Mouse (Mus musculus) bone marrow macrophage, adult 2 months (primary cell): Measurements from ENCODE around the gene Gm20388. TPM values are rescaled to one million over a fixed set of nuclear protein-coding genes. Genes with fewer than 3 reads are reported as not detected.

Experiments used
- H3K27ac ChIP-seq: 2 replicates; pipeline ENCODE4 v1.5.1; 2012; ENCODE audit warnings: low read depth, low read length; ENCODE audit not compliant: insufficient read depth
- H3K4me1 ChIP-seq: 2 replicates; pipeline ENCODE4 v1.6.1; 2012; ENCODE audit warnings: low read length; ENCODE audit not compliant: control insufficient read depth, insufficient read depth
- H3K4me3 ChIP-seq: 2 replicates; pipeline ENCODE4 v1.5.1; 2012; ENCODE audit warnings: mild to moderate bottlenecking, low read length, moderate library complexity; ENCODE audit not compliant: insufficient read depth
- CTCF ChIP-seq: IDR thresholded peaks from 2 replicates; pipeline ENCODE4 v1.5.1; 2012; ENCODE audit warnings: low read depth, mild to moderate bottlenecking, low read length, moderate library complexity
- POLR2A ChIP-seq: IDR thresholded peaks from 2 replicates; pipeline ENCODE4 v1.6.1; 2012; ENCODE audit warnings: mild to moderate bottlenecking, low read depth, low read length, borderline replicate concordance
- polyA plus RNA-seq: library from polyadenylated mRNA; stranded (reverse); fragments of >200 nt; gene quantifications from 2 replicates; pipeline ENCODE4 v1.2.4, GENCODE M21; 2012; ENCODE audit not compliant: missing spikeins, insufficient read depth, insufficient read length

The Gm20388 gene
- polyA plus RNA-seq, 1 experiment, result 32.7 TPM

DNA sequence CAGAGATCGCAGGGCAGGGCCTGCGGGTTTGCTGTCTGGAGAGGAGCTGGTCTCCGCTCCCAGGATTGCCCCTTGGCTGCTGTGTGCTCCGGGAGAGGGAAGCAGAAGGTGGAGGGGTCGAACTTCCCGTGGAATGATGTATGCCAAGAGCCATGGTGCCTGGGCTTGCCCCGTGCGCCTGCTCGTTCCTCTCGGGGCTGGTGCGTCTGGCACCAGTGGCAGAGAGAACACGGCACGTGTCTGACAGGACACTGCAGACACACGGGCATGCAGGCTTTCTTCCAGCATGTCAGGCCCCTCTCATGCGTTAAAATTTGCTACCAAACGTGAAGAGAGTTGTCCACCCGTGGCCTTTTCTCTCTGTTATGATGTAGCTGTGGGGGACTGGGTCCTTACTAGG lies 4401.1 kb downstream of the Gm20388 start:
- H3K4me1 ChIP-seq, result no peaks in the 10 kb centered on the region
- no peak overlapping the region for H3K27ac ChIP-seq
- no peak for TF ChIP-seq POLR2A
- no peak overlapping the region for H3K4me3 ChIP-seq

DNA sequence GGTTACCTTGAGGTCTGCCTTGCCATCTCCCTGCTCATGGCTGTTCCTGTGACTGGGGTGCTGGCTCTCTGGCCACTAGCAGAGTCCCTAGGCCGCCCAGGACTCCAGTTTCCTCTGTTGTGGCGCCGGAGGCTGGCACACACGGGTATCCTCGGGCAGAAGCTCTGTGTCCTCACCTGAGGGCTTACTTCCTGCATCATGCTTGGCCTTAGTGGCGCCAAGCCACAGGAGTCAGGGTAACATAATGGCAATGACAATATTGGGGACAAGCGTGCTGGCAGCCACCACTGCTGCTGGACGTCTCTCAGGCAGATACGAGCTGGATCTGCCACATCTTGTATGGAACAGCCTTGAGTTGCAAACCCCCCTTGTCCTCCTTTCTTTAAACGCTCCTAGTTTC lies 4401.6 kb downstream of the Gm20388 start:
- no peak overlapping the region for H3K4me3 ChIP-seq
- no peaks in the 10 kb centered on the region for H3K4me1 ChIP-seq
- H3K27ac ChIP-seq, result no peak overlapping the region
- TF ChIP-seq CTCF, result no peak
- no peak for TF ChIP-seq POLR2A

DNA sequence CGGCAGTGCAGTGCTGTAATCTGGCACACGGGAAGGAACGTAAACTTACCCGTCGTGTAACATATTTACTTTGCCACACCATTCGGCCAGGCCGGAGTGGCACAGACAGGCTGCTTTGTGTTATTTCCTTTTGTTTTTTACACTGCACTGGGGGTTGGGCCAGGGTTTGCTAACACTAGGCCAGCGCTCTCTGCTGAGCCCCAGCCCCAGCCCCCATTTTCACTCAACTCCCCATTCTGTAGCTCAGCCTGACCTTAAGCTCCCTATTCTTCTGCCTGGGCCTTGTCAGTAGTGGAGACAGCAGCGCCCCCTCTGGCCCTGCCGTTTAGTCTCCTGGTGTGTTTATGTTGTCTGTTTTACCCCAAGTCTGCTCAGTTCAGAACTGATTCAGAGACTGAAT lies 4404.2 kb downstream of the Gm20388 start:
- Histone ChIP-seq H3K4me3 (no peak overlapping the region), H3K27ac (no peak overlapping the region), H3K4me1 (no peaks in the 10 kb centered on the region)
- TF ChIP-seq CTCF (no peak), POLR2A (no peak)

DNA sequence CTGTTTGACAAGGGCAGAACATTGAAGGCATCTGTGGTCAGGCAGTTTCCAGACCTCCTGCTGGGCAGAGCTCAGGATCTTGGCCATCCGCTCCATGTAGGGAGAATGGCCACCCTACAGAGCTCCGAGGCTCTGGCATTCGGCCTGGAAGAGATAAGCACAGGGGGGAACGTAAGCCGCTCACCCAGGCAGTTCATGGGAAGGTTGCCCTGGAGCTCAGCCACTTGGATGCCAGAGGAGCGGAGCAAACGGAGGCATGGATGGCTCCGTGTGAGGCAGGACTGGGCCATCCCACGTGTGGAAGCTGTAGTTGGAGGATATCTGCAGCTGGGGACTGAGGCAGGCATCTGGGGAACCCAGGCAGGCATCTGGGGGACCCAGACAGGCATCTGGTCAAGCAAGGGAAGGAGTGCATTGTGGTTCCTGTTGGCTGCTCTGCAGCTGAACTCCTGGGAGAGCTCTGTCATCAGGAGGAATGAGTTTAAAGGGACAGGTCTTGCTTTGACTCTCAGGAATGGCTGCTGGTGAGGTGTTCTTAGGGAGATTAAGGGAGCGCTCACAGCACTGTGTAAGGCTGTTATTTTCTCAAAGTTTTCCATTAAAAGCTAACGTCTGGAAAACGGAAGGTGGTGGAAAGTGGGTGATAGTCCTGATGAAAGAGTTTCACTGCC lies 4406.0 kb downstream of the Gm20388 start:
- Histone ChIP-seq H3K27ac (no peak overlapping the region), H3K4me1 (no peaks in the 10 kb centered on the region), H3K4me3 (no peak overlapping the region)
- TF ChIP-seq POLR2A (no peak), CTCF (no peak)

DNA sequence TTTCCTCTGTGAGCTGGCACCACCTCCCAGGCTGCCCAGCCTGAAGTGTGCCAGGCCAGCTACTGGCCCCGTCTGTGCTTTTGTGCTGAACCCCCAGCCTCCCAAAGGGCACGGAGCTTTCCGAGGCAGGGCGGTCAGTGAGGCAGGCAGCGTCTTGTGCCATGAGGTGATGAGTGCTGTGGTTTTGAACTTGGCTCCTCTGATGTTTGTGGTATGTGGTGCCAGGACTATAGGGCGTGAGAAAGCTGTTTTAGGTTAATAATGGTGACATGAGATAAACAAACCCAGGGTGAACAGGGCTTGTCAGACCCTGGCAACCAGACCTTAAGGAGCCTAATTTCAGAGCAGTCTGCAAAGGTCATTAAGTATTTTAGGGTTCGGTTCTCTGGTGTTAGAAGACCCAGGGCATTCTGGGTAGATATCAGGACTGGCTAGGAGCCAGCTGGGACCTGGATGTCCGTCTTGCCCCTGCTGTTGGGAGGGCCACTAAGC lies 4406.6 kb downstream of the Gm20388 start:
- no peak for TF ChIP-seq POLR2A
- no peak for TF ChIP-seq CTCF
- H3K4me3 ChIP-seq, result no peak overlapping the region
- no peaks in the 10 kb centered on the region for H3K4me1 ChIP-seq
- no peak overlapping the region for H3K27ac ChIP-seq

DNA sequence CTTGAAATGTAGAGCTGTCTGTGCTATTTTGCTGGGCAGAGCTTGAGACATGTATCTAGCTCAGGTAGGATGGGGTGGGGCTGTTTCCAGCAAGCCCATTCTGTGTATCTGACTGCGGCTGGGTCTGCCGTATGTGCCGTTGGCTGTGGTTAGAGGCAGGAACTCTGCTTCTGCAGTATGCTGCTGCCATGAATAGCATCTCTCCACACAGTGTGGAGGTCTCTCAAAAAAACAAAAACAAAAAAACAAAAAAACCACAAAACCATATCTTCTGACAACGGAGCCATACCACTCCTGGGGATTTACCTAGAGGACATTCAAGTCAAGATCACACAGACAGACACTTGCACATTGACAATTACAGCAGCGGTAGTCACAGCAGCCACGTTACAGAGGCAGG lies 4407.2 kb downstream of the Gm20388 start:
- H3K4me1 ChIP-seq, result no peaks in the 10 kb centered on the region

DNA sequence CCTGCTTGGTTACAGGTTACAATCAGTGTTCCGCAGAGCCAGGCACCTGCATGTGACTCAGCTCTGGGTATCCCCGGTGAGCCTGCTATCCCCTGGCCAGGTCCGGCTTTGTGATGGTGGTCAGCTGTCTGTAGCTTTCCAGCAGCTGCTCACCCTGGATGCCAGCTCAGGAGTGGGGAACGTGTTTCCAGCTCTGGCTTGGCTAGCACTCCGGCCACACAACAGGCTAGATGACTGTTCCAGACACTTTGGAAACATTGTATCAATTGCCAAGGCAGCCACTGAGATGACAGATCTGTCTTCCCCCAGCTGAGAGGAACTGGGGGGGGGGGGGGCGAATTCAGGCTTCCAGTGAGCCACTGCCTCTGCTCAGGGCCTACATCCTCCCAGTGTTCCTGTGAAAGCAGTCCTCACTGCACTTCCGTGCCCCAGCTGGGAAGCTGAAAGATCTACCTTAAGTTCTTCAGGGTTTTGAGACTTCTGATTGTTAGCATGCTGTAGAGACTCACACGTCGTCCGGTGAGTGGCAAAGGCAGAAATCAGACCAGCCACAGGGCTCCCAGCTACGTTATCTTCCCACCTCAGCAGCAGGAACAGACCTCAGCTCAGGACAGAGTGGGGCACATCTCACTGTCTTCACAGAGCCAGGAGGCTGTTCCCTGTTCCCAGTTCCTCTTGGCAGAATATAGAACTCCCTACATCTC lies 4408.1 kb downstream of the Gm20388 start:
- H3K27ac ChIP-seq, result no peak overlapping the region
- no peaks in the 10 kb centered on the region for H3K4me1 ChIP-seq
- no peak overlapping the region for H3K4me3 ChIP-seq
- TF ChIP-seq CTCF (no peak), POLR2A (no peak)

More for the DNA sequence above, 4407.2 kb downstream of the Gm20388 start:
- TF ChIP-seq POLR2A, result no peak
- no peak for TF ChIP-seq CTCF
- H3K27ac ChIP-seq, result no peak overlapping the region
- no peak overlapping the region for H3K4me3 ChIP-seq

DNA sequence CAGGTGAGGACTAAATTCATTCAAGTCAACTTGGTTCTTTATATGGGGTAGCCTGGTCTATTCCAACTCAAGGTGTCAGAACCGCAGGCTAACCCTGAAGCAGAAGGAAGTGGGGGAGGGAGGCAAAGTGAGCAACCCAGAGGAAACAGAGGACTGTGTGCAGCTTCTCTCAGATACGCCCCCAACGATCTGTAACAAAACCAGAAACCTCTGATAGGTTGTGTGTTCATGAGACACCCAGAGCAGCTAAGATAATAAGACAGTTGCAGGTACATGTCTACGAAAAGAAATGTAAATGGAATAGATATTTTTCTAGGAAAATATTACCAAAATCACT lies 4408.6 kb downstream of the Gm20388 start:
- TF ChIP-seq CTCF (no peak), POLR2A (no peak)
- no peak overlapping the region for H3K4me3 ChIP-seq
- H3K4me1 ChIP-seq, result no peaks in the 10 kb centered on the region
- no peak overlapping the region for H3K27ac ChIP-seq

DNA sequence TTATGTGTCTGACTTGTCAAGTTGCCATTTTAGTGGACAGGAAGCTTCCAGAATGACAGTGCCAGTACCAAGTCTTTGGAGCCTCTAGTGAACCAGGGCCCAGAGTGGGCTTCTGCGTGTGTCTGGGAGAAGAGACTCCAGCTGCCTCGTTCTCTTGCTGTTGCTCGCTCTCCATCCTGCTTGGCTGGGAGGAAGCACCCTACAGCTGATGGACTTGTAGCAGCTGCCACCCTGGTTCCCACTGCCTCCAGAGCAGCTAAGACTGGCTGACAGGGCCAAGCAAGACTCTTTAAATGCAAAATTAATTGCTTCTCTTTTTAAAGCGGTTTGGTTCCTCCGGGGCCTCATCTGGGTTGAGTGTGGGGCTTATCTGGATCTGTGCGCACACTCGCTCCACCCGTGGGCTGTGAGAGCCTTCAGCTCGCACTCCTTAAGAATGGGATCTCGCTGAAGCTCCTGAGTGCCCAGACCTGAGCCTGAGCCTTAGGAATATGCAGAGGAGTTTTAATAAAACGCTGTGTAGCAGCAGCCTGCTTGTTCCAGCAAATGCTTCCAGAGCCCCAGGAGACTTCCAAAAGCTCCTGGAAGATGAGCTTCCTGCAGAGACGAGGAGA lies 4410.7 kb downstream of the Gm20388 start:
- no peak for TF ChIP-seq POLR2A
- TF ChIP-seq CTCF, result no peak

DNA sequence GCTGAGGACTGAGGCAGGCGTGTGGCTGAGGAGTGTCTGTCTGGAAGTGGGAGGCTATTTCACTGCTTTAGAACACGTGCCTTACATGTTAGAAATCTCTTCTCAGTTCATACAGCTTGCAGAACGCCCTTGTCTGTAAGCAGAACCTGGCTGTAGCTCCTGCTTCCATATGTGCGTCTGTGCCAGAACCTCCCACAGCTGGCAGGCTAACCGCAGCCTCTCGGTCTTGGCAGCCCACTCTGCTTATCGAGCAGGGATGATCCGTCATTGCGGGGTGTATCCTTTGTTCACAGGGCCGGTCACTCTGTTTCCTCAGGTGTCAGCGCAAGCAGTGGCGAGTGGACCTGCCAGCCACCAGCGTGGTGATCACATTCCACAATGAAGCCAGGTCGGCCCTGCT lies 4412.7 kb downstream of the Gm20388 start:
- H3K4me1 ChIP-seq, result no peaks in the 10 kb centered on the region
- H3K4me3 ChIP-seq, result no peak overlapping the region
- TF ChIP-seq CTCF (no peak), POLR2A (no peak)
- H3K27ac ChIP-seq, result no peak overlapping the region

More for the DNA sequence above, 4410.7 kb downstream of the Gm20388 start:
- Histone ChIP-seq H3K4me3 (no peak overlapping the region), H3K4me1 (no peaks in the 10 kb centered on the region), H3K27ac (no peak overlapping the region)

DNA sequence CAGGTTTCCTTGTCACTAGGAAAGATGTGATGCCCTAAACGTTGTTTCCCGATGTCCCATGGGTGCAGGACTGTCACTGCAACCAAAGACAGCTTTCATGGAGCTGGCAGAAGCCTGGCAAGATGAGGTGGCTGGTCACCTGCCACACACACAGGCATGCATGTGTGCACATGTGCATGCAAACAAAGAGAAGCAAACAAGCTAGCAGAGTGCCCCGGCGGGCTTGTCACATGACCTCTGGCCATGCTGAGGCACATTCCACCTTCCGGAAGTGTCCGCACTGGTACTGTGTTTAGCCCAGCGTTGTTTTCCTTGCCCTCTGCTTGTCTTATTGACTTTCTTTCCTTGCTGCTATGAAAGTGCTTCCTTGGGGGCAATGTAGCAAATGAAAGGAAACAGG lies 4417.6 kb downstream of the Gm20388 start:
- Histone ChIP-seq H3K4me3 (no peak overlapping the region), H3K4me1 (0 out of 2 replicates have a peak, but pooled peaks cover 2% of the 10 kb centered on the region), H3K27ac (no peak overlapping the region)
- TF ChIP-seq POLR2A (no peak), CTCF (no peak)
